Mouse (Mus musculus) lung, postnatal 25 days (tissue): ENCODE measurements at regions not wholly inside any gene's neighbourhood (a gene's known extent, or its start where the extent isn't known, plus 50 kb on each side); places are given as distances from the start of the nearest gene placed in this dataset.

Source experiments
- DNase-seq: peaks from one replicate; pipeline ENCODE4 v3.0.0; 2022; ENCODE audit warnings: low spot score

DNA sequence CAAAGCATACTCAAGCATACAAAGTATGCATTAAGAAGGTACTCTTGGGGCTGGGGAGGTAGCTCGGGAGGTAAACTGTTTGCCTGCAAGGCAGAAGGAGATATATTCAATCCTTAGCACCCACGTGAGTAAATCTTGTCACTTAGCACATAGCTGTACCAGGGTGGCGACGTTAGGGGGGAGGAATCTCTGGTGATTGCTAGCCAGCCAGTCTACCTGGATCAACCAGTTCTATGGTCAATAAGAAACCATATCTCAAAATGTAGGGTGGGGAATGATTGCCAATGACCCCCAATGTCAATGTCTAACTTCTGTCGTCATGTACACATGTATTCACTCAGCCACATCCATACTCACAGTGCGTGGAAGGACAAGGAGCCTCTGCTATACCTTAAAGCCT is 214.5 kb downstream of the CK137956 start:
- DNase-seq = no peak

DNA sequence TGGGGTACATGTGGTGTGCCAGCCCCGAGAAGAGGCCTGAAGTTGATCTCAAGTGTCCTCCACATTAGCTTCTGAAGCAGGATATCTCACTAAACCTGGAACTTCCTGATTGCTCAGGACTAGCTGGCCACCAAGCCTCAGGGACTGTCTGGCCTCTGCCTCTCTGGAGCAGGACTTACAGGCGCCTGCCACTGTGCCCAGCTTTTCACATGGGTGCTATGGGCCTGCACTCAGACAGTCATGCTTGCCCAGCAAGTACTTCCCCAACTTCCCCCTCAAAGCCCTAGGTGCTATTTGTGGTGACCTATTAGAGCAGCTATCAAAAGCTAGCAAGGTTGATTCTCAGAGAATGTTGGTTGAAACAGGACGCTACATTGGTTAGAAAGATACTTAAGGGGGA is 220.0 kb downstream of the CK137956 start:
- DNase-seq = no peak

DNA sequence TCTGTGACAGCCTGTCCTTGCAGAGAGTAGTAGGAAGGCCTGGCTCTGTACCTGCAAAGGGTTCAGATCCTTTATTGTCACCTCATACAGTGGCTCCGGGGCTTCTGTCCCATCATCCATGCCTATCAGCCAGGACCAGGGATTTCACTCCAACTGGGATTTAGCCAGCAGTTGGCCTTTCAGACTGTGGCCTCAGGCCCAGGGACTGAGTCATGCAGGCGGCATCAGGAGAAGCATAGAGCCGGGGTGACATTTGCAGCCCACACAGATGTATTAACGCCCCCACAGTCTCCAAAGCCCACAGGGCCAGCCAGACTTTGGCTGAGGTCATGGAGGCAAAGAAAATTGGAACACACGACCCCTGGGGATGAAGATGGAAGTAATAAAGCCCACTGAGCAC is 222.9 kb downstream of the CK137956 start:
- DNase-seq = no peak

DNA sequence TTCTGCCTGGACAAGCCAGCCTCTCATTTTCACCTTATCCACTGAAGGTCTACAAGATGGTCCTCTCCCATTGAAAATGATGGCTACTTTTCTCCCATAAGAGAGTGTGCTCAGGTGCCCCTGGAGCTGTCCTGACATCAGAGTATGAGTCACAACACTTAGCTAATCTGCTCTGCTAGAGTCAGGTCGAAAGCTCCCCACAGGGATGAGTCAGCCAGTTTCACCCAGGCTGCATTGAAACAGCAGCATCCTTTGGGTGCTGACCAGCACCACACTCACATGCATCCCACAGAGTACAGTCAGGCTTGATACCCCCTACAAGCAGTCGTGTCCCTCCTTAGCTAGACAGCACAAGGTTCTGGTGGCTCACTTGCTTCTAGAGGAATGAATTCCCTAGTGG is 234.0 kb downstream of the CK137956 start:
- DNase-seq = no peak

DNA sequence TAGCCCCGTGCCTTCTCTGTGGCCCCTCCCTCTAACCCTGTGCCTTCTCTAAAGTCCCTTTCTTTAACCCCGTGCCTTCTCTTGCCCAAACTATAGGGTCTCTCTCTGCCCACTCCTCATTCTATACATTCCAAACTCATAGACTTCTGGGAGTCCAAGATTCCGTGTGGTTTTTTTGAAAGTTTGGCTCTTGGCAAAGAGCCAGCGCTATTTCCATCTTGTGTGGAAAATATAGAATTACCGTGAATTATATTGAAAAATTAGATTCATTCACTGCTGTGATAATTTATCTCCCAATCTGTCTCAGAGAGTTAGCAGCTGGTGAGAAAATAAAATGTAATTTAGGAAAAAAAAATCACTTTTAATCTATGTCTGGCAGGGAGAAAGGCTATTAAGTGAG is 234.6 kb downstream of the CK137956 start:
- no peak for DNase-seq

DNA sequence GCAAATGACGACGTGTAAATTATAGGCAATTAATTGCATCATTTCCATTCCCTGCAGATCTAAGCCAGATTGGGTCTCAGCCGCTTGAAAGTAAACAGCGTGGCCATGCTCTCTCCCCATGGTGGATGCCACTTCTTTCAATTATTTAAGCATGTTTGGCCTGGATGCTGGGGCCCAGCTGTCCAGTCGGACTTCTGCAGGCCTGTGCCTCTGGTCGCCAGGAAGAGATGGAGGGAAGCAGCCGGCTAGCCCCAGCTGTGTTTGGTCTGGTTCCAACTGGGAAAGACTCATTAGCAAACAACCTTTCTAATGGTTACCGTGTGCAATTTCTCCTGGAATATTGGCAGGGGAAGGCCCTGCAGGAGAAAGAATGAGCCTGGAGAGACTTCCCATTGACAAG is 236.1 kb downstream of the CK137956 start:
- DNase-seq = no peak

DNA sequence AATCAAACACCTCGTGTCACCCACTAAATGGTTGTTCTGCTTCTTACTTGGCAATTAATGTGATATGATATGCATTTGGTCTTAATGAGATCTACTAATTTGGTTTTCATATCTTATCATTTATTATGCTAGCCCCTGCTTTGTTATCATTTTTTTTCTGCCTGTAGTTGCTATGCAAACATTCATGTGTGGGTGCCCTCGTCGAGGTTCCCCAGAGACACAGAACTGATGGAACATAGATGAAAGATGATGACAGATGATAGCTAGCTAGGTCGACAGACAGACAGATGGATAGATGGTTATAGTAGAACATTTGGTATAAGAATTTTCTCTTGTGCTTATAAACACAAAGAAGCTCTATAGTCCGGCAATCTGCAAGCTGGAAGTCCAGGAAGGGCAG is 252.1 kb downstream of the CK137956 start:
- DNase-seq = no peak

DNA sequence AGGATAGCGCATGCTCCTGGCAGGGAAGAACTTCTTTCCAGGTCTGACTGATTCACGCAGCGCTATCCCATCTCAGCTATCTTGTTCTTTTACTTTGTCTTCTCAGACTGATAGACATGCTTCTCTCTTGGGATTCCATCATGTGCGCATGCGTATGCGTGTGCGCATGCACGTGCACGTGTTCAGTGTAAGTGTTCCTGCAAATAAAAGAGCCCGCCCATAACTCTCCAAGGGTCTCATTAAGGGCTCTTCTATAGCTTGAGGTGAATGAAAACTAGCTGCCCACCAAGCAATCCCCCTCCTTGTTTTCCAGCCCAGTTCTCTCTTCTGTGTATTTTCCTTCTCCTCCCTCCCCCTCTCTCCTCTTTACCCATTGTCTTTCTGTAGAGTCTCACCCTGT is 258.5 kb downstream of the CK137956 start:
- DNase-seq = no peak

GRCm38 (mm10) chr4:127710816-127711215 is 259.9 kb downstream of the CK137956 start:
- DNase-seq = no peak

- DNase-seq = no peak
These were observed 261.0 kb downstream of the CK137956 start for GRCm38 (mm10) chr4:127709746-127710145.

GRCm38 (mm10) chr4:127708186-127708585 is 262.6 kb downstream of the CK137956 start:
- no peak for DNase-seq

- DNase-seq = no peak
These were observed 263.6 kb downstream of the CK137956 start for GRCm38 (mm10) chr4:127707126-127707525.

GRCm38 (mm10) chr4:127701651-127702050 is 269.1 kb downstream of the CK137956 start:
- DNase-seq = no peak

GRCm38 (mm10) chr4:127689986-127690385 is 280.8 kb downstream of the CK137956 start:
- DNase-seq = no peak

DNA sequence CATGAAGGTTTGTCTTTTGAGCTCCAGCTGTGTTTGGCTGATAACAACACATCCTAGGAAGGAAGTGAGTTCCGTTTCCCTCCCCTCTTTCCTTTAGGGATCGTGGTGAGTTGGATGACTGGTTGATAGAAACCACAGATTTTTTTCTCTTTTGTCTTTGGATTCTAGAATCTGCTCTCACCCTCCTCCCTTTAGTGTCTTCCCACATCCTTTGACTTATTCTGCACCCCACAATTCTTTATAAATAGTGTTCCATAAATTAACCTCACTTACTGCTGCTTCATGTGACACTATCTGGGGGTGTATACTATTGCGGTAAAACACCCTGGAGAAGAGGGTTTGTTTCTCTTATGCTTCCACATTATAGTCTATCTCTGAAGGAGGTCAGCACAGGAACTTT is 285.7 kb downstream of the CK137956 start:
- no peak for DNase-seq

DNA sequence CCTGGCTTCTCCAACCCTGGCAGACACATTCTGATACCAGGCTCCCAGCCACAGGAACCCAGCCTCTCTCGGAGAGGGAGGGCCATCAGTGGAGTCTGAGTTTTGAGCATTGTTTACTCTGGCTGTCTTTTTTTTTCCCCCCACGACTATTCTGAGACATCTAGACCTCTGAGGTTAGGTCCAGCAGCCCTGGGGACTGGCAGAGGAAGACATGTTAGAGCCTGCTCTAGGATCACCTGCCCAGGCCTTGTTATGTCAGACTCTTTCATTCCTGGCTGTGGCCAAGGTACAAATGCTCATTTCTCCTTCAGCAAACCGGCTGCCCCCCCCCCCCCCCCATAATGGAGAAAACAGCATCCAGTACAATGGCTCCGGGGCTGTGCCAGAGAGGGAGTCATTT is 291.4 kb downstream of the CK137956 start:
- no peak for DNase-seq

- DNase-seq = no peak
These were observed 292.3 kb downstream of the CK137956 start for GRCm38 (mm10) chr4:127678437-127678836.

DNA sequence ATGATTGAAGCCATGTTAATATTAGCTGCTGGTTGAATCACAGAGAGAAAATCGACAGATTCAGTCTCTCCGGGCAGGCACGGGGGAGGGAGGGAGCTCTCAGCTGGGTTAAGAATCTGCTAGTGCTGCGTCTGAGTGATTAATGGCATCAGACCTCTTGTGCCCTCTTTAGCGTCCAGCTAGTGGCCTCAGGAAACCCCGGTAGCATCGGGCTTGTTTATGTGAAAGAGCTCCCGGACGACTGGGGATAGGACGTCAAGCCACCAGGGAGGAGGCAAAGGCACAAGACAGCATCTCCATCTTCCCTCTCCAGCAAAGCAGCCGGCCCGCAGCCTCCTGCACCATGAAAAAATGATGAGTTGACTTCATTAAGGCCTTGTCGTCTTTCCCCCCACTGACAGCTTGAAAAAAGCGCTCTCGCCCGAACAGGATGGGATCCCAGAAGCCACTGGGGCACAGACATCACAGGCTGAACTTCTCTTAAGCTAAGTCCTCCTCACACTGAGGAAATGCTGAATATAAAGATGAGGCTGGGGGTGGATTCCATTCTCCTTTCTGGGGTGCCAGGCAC is 294.9 kb downstream of the CK137956 start:
- no peak for DNase-seq

- DNase-seq = no peak
These were observed 302.0 kb upstream of the Gjb5 start for GRCm38 (mm10) chr4:127659950-127660349.

DNA sequence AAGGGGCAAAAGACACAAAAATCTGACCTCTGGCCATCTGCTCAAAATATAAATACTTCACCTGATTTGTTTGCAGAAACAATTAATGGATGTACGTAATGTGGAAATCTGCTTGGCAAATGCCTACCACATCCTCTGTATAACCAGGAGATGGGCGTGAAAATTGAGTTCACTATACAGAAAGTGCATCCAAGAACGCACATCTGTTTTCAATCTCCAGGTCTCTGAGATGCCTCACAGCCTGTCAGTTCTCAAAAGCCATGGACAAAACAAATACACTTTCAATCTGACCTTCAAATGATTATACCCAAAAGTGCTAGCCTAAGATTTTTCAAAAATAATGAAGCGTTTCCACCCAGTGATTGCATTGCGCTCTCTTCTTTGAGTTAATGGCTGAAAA is 293.6 kb upstream of the Gjb5 start:
- no peak for DNase-seq

DNA sequence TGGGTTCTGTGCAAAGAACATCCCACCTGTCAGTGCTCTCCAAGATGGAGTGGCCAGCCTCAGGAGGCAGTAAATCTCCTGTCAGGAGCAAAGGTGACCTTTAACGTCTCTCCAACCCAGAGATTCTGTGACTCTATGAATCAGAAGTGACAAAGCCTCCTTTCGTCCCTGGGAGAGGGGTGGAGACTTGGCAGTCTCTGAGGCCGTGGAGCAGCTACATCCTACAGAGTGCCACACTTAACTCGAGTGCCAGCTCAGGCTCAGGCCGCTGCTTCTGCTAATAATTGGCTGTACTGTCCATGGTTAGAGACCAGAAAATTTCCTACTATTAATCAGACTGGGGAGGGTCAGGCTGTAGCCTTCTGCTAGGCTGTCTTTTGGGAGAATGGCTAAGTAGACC is 290.0 kb upstream of the Gjb5 start:
- DNase-seq = no peak

DNA sequence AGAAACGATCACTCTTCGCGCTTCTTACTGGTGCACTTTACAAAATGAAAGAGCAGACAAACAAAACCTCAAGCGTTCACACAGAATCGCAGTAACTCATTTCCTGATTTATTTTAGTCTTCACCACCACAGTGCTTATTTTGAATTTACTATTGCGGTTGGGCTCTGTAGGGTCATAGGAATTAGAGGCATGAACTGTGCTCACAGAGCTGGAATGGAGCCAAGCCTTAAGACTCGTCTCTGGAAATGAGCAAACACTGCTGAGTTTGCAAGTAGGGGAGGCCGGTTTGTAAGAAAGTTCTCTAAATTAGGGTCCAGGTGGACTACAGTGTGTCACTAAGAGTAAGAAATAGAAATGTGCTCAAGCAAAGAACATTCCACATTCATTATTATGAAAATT is 289.2 kb upstream of the Gjb5 start:
- no peak for DNase-seq

- no peak for DNase-seq
These were observed 282.5 kb upstream of the Gjb5 start for GRCm38 (mm10) chr4:127640251-127641085.

GRCm38 (mm10) chr4:127639765-127640164 is 281.8 kb upstream of the Gjb5 start:
- no peak for DNase-seq
